Mouse (Mus musculus) testis, adult 2 months (tissue): ENCODE results near the gene Pop4.

Source experiments
- CTCF ChIP-seq: fragments of 200-500 bp; IDR thresholded peaks from 2 replicates; pipeline ENCODE4 v1.5.1; 2012; ENCODE audit warnings: low read depth, mild to moderate bottlenecking, inconsistent platforms, low read length, moderate library complexity; ENCODE audit not compliant: control insufficient read depth, insufficient read depth, insufficient replicate concordance
- POLR2A ChIP-seq: fragments of 200-500 bp; IDR thresholded peaks from 2 replicates; pipeline ENCODE4 v1.6.1; 2012; ENCODE audit warnings: low read depth, mild to moderate bottlenecking, inconsistent platforms, low read length, moderate library complexity; ENCODE audit not compliant: control insufficient read depth

GRCm38 (mm10) chr7:38271511-38271811 is 238 bp upstream of the Pop4 start:
- no peak for TF ChIP-seq CTCF
- TF ChIP-seq POLR2A = no peak
